Mouse (Mus musculus) cerebellum, adult 11-12 months (tissue): ENCODE data around the gene Tmem245.
A peak's percentile ranks its signal among the peaks of the same experiment; 100 is the strongest.

Source experiments
- DNase-seq: peaks from one replicate; pipeline ENCODE4 v3.0.0; 2022

The Tmem245 gene

GRCm38 (mm10) chr4:56946641-56947640 lies at the start of gene Tmem245:
Gene Tmem245, minus strand, starts transcription at chr4:56947437.
- DNase-seq, result peak; percentile 93

- DNase-seq, result no peak
Measured at GRCm38 (mm10) chr4:56993331-56993730, 46.1 kb upstream of the Tmem245 start.

- DNase-seq, result no peak
Measured at GRCm38 (mm10) chr4:56991951-56992350, 44.7 kb upstream of the Tmem245 start.

GRCm38 (mm10) chr4:56990215-56990584 lies 43.0 kb upstream of the Tmem245 start, which contains the start of gene Frrs1l:
Gene Frrs1l, minus strand, starts transcription at chr4:56990391.
- peak; percentile 78 for DNase-seq

GRCm38 (mm10) chr4:56989431-56990214 lies 42.4 kb upstream of the Tmem245 start:
- DNase-seq, result peak; percentile 79

- DNase-seq, result no peak
Measured at GRCm38 (mm10) chr4:56965586-56966179, 18.4 kb upstream of the Tmem245 start.

- DNase-seq, result peak; percentile 61
Measured at GRCm38 (mm10) chr4:56963687-56964086, 16.4 kb upstream of the Tmem245 start.

GRCm38 (mm10) chr4:56961320-56961925 lies 14.2 kb upstream of the Tmem245 start:
- no peak for DNase-seq

GRCm38 (mm10) chr4:56957518-56957917 lies 10.3 kb upstream of the Tmem245 start:
- DNase-seq, result no peak

GRCm38 (mm10) chr4:56953235-56953634 lies 6.0 kb upstream of the Tmem245 start:
- no peak for DNase-seq

- no peak for DNase-seq
Measured at GRCm38 (mm10) chr4:56951701-56952100, 4.5 kb upstream of the Tmem245 start.

- no peak for DNase-seq
Measured at GRCm38 (mm10) chr4:56949494-56949893, 2.3 kb upstream of the Tmem245 start.

- DNase-seq, result no peak
Measured at GRCm38 (mm10) chr4:56946180-56946579, 1.1 kb downstream of the Tmem245 start.

GRCm38 (mm10) chr4:56944286-56944685 lies 3.0 kb downstream of the Tmem245 start:
- no peak for DNase-seq

GRCm38 (mm10) chr4:56943258-56943657 lies 4.0 kb downstream of the Tmem245 start:
- no peak for DNase-seq

- no peak for DNase-seq
Measured at GRCm38 (mm10) chr4:56942567-56942966, 4.7 kb downstream of the Tmem245 start.

GRCm38 (mm10) chr4:56941481-56941880 lies 5.8 kb downstream of the Tmem245 start:
- DNase-seq, result no peak

GRCm38 (mm10) chr4:56937136-56937535 lies 10.1 kb downstream of the Tmem245 start:
- DNase-seq, result no peak

GRCm38 (mm10) chr4:56935327-56935726 lies 11.9 kb downstream of the Tmem245 start:
- DNase-seq, result no peak

GRCm38 (mm10) chr4:56933154-56933553 lies 14.1 kb downstream of the Tmem245 start:
- no peak for DNase-seq

GRCm38 (mm10) chr4:56932096-56932495 lies 15.1 kb downstream of the Tmem245 start:
- DNase-seq, result no peak

- no peak for DNase-seq
Measured at GRCm38 (mm10) chr4:56930312-56930711, 16.9 kb downstream of the Tmem245 start.

GRCm38 (mm10) chr4:56926971-56927370 lies 20.3 kb downstream of the Tmem245 start:
- DNase-seq, result no peak
